Mouse (Mus musculus): ENCODE results near the gene Dnajc4. TPM values are rescaled to one million over a fixed set of nuclear protein-coding genes. Genes with fewer than 3 reads are reported as not detected.

Gene Dnajc4
- polyA plus RNA-seq, 2 experiments = 24.4 to 32.4 TPM

DNA sequence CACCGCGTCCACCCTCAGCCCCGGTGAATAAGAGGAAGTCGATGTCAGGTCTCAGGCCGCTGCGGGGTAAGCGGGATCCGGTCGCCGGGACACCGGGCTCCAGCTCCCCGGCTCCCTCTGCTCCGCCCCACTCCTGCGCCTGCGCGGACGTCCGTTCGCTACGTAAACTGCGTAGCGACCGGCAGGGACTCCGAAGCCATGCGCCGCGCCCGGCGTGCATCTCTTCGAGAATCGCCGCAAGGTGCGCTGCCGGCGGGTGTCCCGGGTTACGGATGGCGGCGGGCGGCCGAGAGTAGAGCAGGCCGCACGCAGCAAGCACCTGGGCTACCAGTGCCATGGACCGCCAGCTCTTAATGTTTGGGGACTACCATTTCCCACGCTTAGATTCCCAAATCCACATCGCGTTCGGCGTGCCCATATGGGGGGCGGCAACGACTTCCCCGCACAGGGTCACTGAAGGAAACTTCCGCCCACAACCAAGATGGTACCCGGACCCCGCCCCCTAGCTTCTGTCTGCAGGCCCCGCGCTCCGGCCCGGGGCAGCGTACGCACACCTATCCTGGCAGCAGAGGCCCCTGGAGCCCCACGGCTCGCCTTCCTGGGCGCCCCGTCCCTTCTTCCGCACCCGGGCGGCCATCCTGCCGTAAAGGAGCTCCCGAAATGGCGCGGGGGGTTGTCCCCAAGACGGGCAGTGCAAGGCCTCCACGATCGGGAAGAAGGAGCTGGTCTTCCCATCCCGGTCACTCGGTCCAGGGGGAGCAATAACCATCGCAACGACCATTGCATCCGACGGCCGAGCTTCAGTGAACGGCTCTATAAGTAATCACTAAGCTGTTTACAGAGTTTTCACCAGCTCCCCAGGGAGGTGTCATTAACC is 50.8 kb downstream of the Dnajc4 start, which contains the start of gene Bad:
Gene Bad, plus strand, starts transcription at position 490 of the 877 bp plus-strand sequence.
- 0 out of 2 replicates have a peak, but pooled peaks have one; percentile 55 for TF ChIP-seq POLR2A (IDR thresholded peaks at IDR 0.05; ENCODE audit: borderline replicate concordance, extremely low read depth, insufficient read depth, insufficient read length)
- Histone ChIP-seq H3K9me3 (ENCODE audit: control insufficient read depth, low read length) (no peaks in the 10 kb centered on the region), H3K9ac (ENCODE audit: low read depth, low read length, severe bottlenecking) (peak within 1 kb of the TSS; percentile 76), H3K36me3 (ENCODE audit: control insufficient read depth, insufficient read depth, low read length) (peaks cover 9% of the 10 kb centered on the region), H3K27ac (replicated peaks; ENCODE audit: low read depth, low read length) (peak within 1 kb of the TSS; percentile 90), H3K4me3 (replicated peaks; ENCODE audit: low read length) (peak within 1 kb of the TSS; percentile 65), H3K4me2 (replicated peaks; ENCODE audit: low read depth, low read length, severe bottlenecking) (peak within 1 kb of the TSS; percentile 80), H3K27me3 (ENCODE audit: control insufficient read depth, insufficient read depth, low read length) (no peaks in the 10 kb centered on the region), H3K4me1 (ENCODE audit: control insufficient read depth, insufficient read depth, low read length) (peaks cover 13% of the 10 kb centered on the region)
- WGBS = 2% methylated on average over 60 of the region's 83 CpGs
- DNase-seq (ENCODE audit: low spot score) (peak; percentile 91), ATAC-seq (ENCODE audit: low FRiP score, low read depth) (peak; percentile 87)

DNA sequence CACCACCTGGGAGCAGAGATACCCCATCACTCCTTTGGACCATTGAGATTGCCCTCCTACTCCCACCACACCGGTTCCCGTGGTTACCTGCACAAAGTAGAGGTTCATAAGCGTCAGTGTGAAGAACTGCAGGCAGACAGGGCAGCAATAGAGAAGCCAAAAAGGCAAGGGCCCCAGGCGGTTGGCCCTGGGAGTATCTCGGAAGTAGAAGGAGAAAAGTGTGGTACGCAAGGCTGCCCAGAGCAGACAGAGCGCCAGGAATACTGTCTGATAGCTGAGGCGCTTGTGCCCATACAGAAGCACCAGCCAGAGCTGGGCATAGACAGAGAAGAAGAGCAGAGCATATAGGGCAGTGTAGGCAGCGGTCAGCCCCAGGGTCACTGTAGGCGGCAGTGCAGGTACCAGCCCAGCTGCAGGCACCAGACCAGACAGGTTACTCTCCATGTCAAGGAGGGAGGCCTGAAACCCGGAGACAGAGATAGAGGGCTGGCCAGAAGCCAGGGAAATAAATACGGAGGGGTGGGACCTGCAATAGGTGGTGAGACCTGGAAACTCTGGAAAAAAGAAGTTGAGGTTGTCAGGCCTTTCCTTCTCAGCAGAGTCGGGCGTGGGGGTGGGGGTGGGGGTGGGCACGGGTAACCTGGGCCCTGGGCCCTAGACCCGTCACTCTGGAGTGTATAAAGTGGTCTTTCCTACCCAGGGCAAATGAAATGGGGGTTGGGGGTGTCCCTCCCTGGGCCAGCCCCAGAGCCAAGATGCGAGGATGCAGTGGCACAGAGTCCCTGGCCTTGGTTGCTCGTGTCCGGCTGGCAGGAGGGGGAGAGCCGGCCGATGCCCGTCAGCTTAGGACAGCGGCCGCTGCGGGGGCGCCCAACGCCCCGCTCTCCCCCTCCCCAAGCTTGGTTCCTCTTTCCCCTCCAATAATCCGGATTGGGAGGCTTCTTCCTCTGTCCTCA is 51.7 kb downstream of the Dnajc4 start:
- Histone ChIP-seq H3K4me2 (replicated peaks; ENCODE audit: low read depth, low read length, severe bottlenecking) (peak overlapping the region; percentile 80), H3K4me3 (replicated peaks; ENCODE audit: low read length) (peak overlapping the region; percentile 65), H3K27me3 (ENCODE audit: control insufficient read depth, insufficient read depth, low read length) (peaks cover 7% of the 10 kb centered on the region), H3K27ac (replicated peaks; ENCODE audit: low read depth, low read length) (no peak overlapping the region), H3K4me1 (ENCODE audit: control insufficient read depth, insufficient read depth, low read length) (peaks cover 13% of the 10 kb centered on the region), H3K9me3 (ENCODE audit: control insufficient read depth, low read length) (no peaks in the 10 kb centered on the region), H3K36me3 (ENCODE audit: control insufficient read depth, insufficient read depth, low read length) (peaks cover 8% of the 10 kb centered on the region), H3K9ac (ENCODE audit: low read depth, low read length, severe bottlenecking) (peak overlapping the region; percentile 76)
- DNase-seq (ENCODE audit: low spot score) (no peak), ATAC-seq (ENCODE audit: low FRiP score, low read depth) (no peak)
- no peak for TF ChIP-seq POLR2A (IDR thresholded peaks at IDR 0.05; ENCODE audit: borderline replicate concordance, extremely low read depth, insufficient read depth, insufficient read length)
- WGBS = 26% methylated on average over 22 of the region's 29 CpGs

DNA sequence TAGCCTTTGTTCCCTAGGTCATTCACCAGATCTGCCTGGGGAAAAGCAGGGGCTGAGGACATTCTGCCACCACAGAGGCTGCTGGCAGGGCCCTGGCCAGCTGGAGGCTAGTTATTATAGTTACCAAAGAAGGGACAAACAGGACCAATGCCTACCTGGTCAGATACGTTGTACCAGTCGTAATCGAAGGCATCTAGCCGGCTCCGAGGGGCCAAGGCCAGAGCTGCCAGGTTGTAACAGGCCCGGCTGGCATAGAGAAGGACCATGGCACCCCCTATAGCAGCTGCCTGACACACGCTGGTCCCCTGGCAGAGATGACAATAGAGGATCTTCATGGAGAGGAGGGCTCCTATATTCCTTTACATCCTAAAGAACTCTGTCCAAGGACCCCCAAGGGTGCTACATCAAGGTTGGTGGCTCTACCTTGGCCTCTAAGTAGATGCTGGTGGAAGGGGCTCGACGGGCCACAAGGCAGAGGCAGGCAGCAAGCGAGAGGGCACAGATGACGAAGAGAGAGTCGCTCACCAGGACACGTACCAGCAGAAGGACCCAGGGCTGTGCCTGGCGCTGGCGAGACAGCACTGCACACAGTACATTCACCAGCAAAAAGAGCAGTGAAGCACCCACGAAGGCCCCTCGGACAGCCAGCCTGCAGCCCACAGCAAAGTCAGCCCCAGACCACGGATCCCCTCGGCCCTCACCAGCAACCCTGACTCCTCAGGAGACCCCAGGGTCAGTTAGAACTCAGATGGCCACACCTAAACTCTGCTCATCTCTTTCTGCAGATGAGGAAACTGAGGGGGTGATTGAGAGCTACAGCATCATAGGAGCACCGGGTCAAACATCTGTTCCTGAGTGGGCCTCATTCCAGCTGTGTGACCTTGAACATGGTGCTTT is 53.0 kb downstream of the Dnajc4 start:
- Histone ChIP-seq H3K4me2 (replicated peaks; ENCODE audit: low read depth, low read length, severe bottlenecking) (no peak overlapping the region), H3K36me3 (ENCODE audit: control insufficient read depth, insufficient read depth, low read length) (0 out of 2 replicates have a peak, but pooled peaks cover 2% of the 10 kb centered on the region), H3K9me3 (ENCODE audit: control insufficient read depth, low read length) (no peaks in the 10 kb centered on the region), H3K9ac (ENCODE audit: low read depth, low read length, severe bottlenecking) (no peak overlapping the region), H3K4me3 (replicated peaks; ENCODE audit: low read length) (no peak overlapping the region), H3K27ac (replicated peaks; ENCODE audit: low read depth, low read length) (no peak overlapping the region), H3K4me1 (ENCODE audit: control insufficient read depth, insufficient read depth, low read length) (peaks cover 13% of the 10 kb centered on the region), H3K27me3 (ENCODE audit: control insufficient read depth, insufficient read depth, low read length) (peaks cover 20% of the 10 kb centered on the region)
- DNase-seq (ENCODE audit: low spot score) = no peak
- no peak for TF ChIP-seq POLR2A (IDR thresholded peaks at IDR 0.05; ENCODE audit: borderline replicate concordance, extremely low read depth, insufficient read depth, insufficient read length)
- WGBS = 91% methylated on average over 20 of the region's 20 CpGs
- no peak for ATAC-seq (ENCODE audit: low FRiP score, low read depth)

Other genes starting within 250 kb of the Dnajc4 start
- gene Rps6ka4, start 151.9 kb downstream of the Dnajc4 start, polyA plus RNA-seq (2012; rRNA removed) = 19.4 and 22.9 TPM in 2 replicates
- gene Rps6ka4, start 151.9 kb downstream of the Dnajc4 start, polyA plus RNA-seq (2014; fragmentation: Nextera tagmentation; extraction: Ambion mirVana) = 25.2 and 27.4 TPM in 2 replicates
- 1.8 and 2.2 TPM in 2 replicates for gene Ccdc88b, start 134.4 kb downstream of the Dnajc4 start, polyA plus RNA-seq (2012; rRNA removed)
- gene Ccdc88b, start 134.4 kb downstream of the Dnajc4 start, polyA plus RNA-seq (2014; fragmentation: Nextera tagmentation; extraction: Ambion mirVana) = 0.69 and 0.75 TPM in 2 replicates
- 163 and 164 TPM in 2 replicates for gene Trmt112, start 82.9 kb downstream of the Dnajc4 start, polyA plus RNA-seq (2012; rRNA removed)
- gene Trmt112, start 82.9 kb downstream of the Dnajc4 start, polyA plus RNA-seq (2014; fragmentation: Nextera tagmentation; extraction: Ambion mirVana) = 163 and 167 TPM in 2 replicates
- gene Prdx5, start 82.5 kb downstream of the Dnajc4 start, polyA plus RNA-seq (2012; rRNA removed) = 145 and 173 TPM in 2 replicates
- gene Prdx5, start 82.5 kb downstream of the Dnajc4 start, polyA plus RNA-seq (2014; fragmentation: Nextera tagmentation; extraction: Ambion mirVana) = 245 and 269 TPM in 2 replicates
- 20.3 and 25.5 TPM in 2 replicates for gene Esrra, start 70.8 kb downstream of the Dnajc4 start, polyA plus RNA-seq (2012; rRNA removed)
- 3.4 and 5.1 TPM in 2 replicates for gene Esrra, start 70.8 kb downstream of the Dnajc4 start, polyA plus RNA-seq (2014; fragmentation: Nextera tagmentation; extraction: Ambion mirVana)
- gene Catsperz, start 67.2 kb downstream of the Dnajc4 start, polyA plus RNA-seq (2012; rRNA removed) = 2.8 and 5.6 TPM in 2 replicates
- 3.6 and 5.4 TPM in 2 replicates for gene Catsperz, start 67.2 kb downstream of the Dnajc4 start, polyA plus RNA-seq (2014; fragmentation: Nextera tagmentation; extraction: Ambion mirVana)
- 0.91 and 1.1 TPM in 2 replicates for gene Kcnk4, start 58.1 kb downstream of the Dnajc4 start, polyA plus RNA-seq (2012; rRNA removed)
- 1.1 TPM in 2 replicates for gene Kcnk4, start 58.1 kb downstream of the Dnajc4 start, polyA plus RNA-seq (2014; fragmentation: Nextera tagmentation; extraction: Ambion mirVana)
- 75.1 and 76.5 TPM in 2 replicates for gene Bad, start 50.7 kb downstream of the Dnajc4 start, polyA plus RNA-seq (2012; rRNA removed)
- gene Bad, start 50.7 kb downstream of the Dnajc4 start, polyA plus RNA-seq (2014; fragmentation: Nextera tagmentation; extraction: Ambion mirVana) = 77.5 and 80.8 TPM in 2 replicates
- 56.8 and 72.3 TPM in 2 replicates for gene Gpr137, start 50.1 kb downstream of the Dnajc4 start, polyA plus RNA-seq (2012; rRNA removed)
- 28.5 and 31.8 TPM in 2 replicates for gene Gpr137, start 50.1 kb downstream of the Dnajc4 start, polyA plus RNA-seq (2014; fragmentation: Nextera tagmentation; extraction: Ambion mirVana)
- 277 and 304 TPM in 2 replicates for gene Ppp1r14b, start 17.6 kb downstream of the Dnajc4 start, polyA plus RNA-seq (2012; rRNA removed)
- gene Ppp1r14b, start 17.6 kb downstream of the Dnajc4 start, polyA plus RNA-seq (2014; fragmentation: Nextera tagmentation; extraction: Ambion mirVana) = 249 and 282 TPM in 2 replicates
- gene Plcb3, start 16.1 kb downstream of the Dnajc4 start, polyA plus RNA-seq (2012; rRNA removed) = 80.6 and 102 TPM in 2 replicates
- 36.6 and 42.4 TPM in 2 replicates for gene Plcb3, start 16.1 kb downstream of the Dnajc4 start, polyA plus RNA-seq (2014; fragmentation: Nextera tagmentation; extraction: Ambion mirVana)
- 39.9 and 73.3 TPM in 2 replicates for gene Fkbp2, start 12.1 kb downstream of the Dnajc4 start, polyA plus RNA-seq (2012; rRNA removed)
- 71.5 and 80.5 TPM in 2 replicates for gene Fkbp2, start 12.1 kb downstream of the Dnajc4 start, polyA plus RNA-seq (2014; fragmentation: Nextera tagmentation; extraction: Ambion mirVana)
- 46.7 and 55.7 TPM in 2 replicates for gene Vegfb, start 4.9 kb downstream of the Dnajc4 start, polyA plus RNA-seq (2012; rRNA removed)
- 44.9 and 54.5 TPM in 2 replicates for gene Vegfb, start 4.9 kb downstream of the Dnajc4 start, polyA plus RNA-seq (2014; fragmentation: Nextera tagmentation; extraction: Ambion mirVana)
- gene Nudt22, start 3.5 kb upstream of the Dnajc4 start, polyA plus RNA-seq (2012; rRNA removed) = 22.1 and 27.7 TPM in 2 replicates
- gene Nudt22, start 3.5 kb upstream of the Dnajc4 start, polyA plus RNA-seq (2014; fragmentation: Nextera tagmentation; extraction: Ambion mirVana) = 21.5 and 21.9 TPM in 2 replicates
- gene Trpt1, start 3.6 kb upstream of the Dnajc4 start, polyA plus RNA-seq (2012; rRNA removed) = 15.1 and 19.9 TPM in 2 replicates
- 10.7 and 12.0 TPM in 2 replicates for gene Trpt1, start 3.6 kb upstream of the Dnajc4 start, polyA plus RNA-seq (2014; fragmentation: Nextera tagmentation; extraction: Ambion mirVana)
- gene Fermt3, start 26.9 kb upstream of the Dnajc4 start, polyA plus RNA-seq (2012; rRNA removed) = 10.1 and 13.1 TPM in 2 replicates
- gene Fermt3, start 26.9 kb upstream of the Dnajc4 start, polyA plus RNA-seq (2014; fragmentation: Nextera tagmentation; extraction: Ambion mirVana) = 10.2 and 10.8 TPM in 2 replicates
- 124 and 170 TPM in 2 replicates for gene Stip1, start 47.4 kb upstream of the Dnajc4 start, polyA plus RNA-seq (2012; rRNA removed)
- 200 and 205 TPM in 2 replicates for gene Stip1, start 47.4 kb upstream of the Dnajc4 start, polyA plus RNA-seq (2014; fragmentation: Nextera tagmentation; extraction: Ambion mirVana)
- 24.6 and 27.4 TPM in 2 replicates for gene Macrod1, start 64.2 kb upstream of the Dnajc4 start, polyA plus RNA-seq (2012; rRNA removed)
- 16.6 and 19.7 TPM in 2 replicates for gene Macrod1, start 64.2 kb upstream of the Dnajc4 start, polyA plus RNA-seq (2014; fragmentation: Nextera tagmentation; extraction: Ambion mirVana)
- gene Flrt1, start 113.2 kb upstream of the Dnajc4 start, polyA plus RNA-seq (2012; rRNA removed) = 2.2 and 3.2 TPM in 2 replicates
- gene Flrt1, start 113.2 kb upstream of the Dnajc4 start, polyA plus RNA-seq (2014; fragmentation: Nextera tagmentation; extraction: Ambion mirVana) = 8.5 and 9.6 TPM in 2 replicates
- 157 and 181 TPM in 2 replicates for gene Otub1, start 213.7 kb upstream of the Dnajc4 start, polyA plus RNA-seq (2012; rRNA removed)
- gene Otub1, start 213.7 kb upstream of the Dnajc4 start, polyA plus RNA-seq (2014; fragmentation: Nextera tagmentation; extraction: Ambion mirVana) = 203 and 212 TPM in 2 replicates
- 478 and 552 TPM in 2 replicates for gene Cox8a, start 225.0 kb upstream of the Dnajc4 start, polyA plus RNA-seq (2012; rRNA removed)
- 850 and 909 TPM in 2 replicates for gene Cox8a, start 225.0 kb upstream of the Dnajc4 start, polyA plus RNA-seq (2014; fragmentation: Nextera tagmentation; extraction: Ambion mirVana)
- 55.9 and 62.8 TPM in 2 replicates for gene Naa40, start 248.6 kb upstream of the Dnajc4 start, polyA plus RNA-seq (2012; rRNA removed)
- 50.1 and 54.1 TPM in 2 replicates for gene Naa40, start 248.6 kb upstream of the Dnajc4 start, polyA plus RNA-seq (2014; fragmentation: Nextera tagmentation; extraction: Ambion mirVana)